Mouse (Mus musculus) cerebellum, adult 18-20 months (tissue): ENCODE results near the gene Wdr73.

Source experiments
- DNase-seq, 2 experiments: peaks; one replicate each; pipeline ENCODE4 v3.0.0; 2021

Gene Wdr73

GRCm38 (mm10) chr7:80894196-80894595 lies 6.9 kb downstream of the Wdr73 start:
- DNase-seq: peak; percentile 60 to 65

- DNase-seq: peak in 1 of 2 experiments; percentile 49
Observed at GRCm38 (mm10) chr7:80893753-80894129, 7.3 kb downstream of the Wdr73 start.

GRCm38 (mm10) chr7:80893086-80893752 lies 7.8 kb downstream of the Wdr73 start:
- DNase-seq: peak; percentile 61 to 63

GRCm38 (mm10) chr7:80889841-80890241 lies 11.2 kb downstream of the Wdr73 start:
- DNase-seq: no peak

GRCm38 (mm10) chr7:80889021-80889511 lies 12.0 kb downstream of the Wdr73 start:
- no peak for DNase-seq

GRCm38 (mm10) chr7:80888595-80888994 lies 12.5 kb downstream of the Wdr73 start:
- DNase-seq: no peak

- DNase-seq: no peak
Observed at GRCm38 (mm10) chr7:80885666-80886065, 15.4 kb downstream of the Wdr73 start.

- peak; percentile 64 to 75 for DNase-seq
Observed at GRCm38 (mm10) chr7:80882830-80883505, 18.1 kb downstream of the Wdr73 start.

- DNase-seq: no peak
Observed at GRCm38 (mm10) chr7:80875727-80876126, 25.3 kb downstream of the Wdr73 start.

- no peak for DNase-seq
Observed at GRCm38 (mm10) chr7:80873631-80874030, 27.4 kb downstream of the Wdr73 start.

GRCm38 (mm10) chr7:80873038-80873437 lies 28.0 kb downstream of the Wdr73 start:
- DNase-seq: no peak

- no peak for DNase-seq
Observed at GRCm38 (mm10) chr7:80868686-80869085, 32.4 kb downstream of the Wdr73 start.

- no peak for DNase-seq
Observed at GRCm38 (mm10) chr7:80866514-80867147, 34.4 kb downstream of the Wdr73 start.

GRCm38 (mm10) chr7:80865521-80865920 lies 35.5 kb downstream of the Wdr73 start:
- DNase-seq: no peak

GRCm38 (mm10) chr7:80864831-80865230 lies 36.2 kb downstream of the Wdr73 start:
- no peak for DNase-seq

- no peak for DNase-seq
Observed at GRCm38 (mm10) chr7:80864151-80864550, 36.9 kb downstream of the Wdr73 start.

GRCm38 (mm10) chr7:80863520-80863919 lies 37.5 kb downstream of the Wdr73 start:
- DNase-seq: no peak

GRCm38 (mm10) chr7:80862475-80862874 lies 38.6 kb downstream of the Wdr73 start:
- no peak for DNase-seq

GRCm38 (mm10) chr7:80860729-80861274 lies 40.3 kb downstream of the Wdr73 start, which contains the start of gene Zscan2:
Zscan2 (plus strand) TSS chr7:80860920.
- DNase-seq: peak; percentile 87 to 92

GRCm38 (mm10) chr7:80860227-80860626 lies 40.8 kb downstream of the Wdr73 start:
- peak; percentile 57 to 58 for DNase-seq

- peak; percentile 83 to 85 for DNase-seq
Observed at GRCm38 (mm10) chr7:80857181-80857580, 43.9 kb downstream of the Wdr73 start.

- no peak for DNase-seq
Observed at GRCm38 (mm10) chr7:80855316-80855715, 45.8 kb downstream of the Wdr73 start.

- DNase-seq: no peak
Observed at GRCm38 (mm10) chr7:80853218-80853617, 47.9 kb downstream of the Wdr73 start.
